8 mouse cellular contexts compared by ENCODE assay signal in the genomic region with DNA sequence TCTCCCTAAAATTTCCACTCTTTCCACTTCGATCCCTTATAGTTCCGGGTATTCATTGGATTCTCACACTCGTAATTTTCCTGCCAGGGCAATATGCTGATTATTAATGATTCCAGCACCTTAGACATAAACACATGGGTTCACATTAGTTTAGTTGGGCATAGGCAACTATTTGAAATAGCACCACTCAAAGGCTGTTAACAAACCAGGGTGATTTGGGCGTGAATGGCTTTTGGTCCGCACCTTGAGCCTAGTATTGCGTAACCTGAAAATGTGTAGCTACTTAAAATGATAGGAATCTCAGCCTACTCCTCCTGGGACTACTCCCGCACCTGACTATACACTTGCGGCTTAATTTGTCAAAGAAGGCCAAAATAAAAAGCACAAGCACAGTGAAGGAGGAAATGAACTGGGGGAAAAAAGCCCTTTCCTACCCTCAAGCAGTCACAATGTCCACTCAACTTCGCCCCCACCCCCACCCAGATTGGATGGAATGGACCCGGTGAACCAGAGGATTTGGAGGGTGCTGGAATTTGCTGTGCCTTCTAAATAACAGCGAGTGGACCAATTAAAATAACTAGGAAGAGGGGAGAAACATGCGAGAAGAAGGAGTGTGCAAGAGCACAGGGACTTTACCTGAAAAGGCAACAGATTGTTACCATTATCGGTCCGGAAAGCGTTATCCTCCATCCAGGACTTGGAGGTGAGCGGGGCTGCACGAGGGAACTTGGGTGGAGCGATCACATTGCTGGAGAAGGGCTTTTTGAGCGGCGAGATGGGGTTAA. TPM values are rescaled to one million over a fixed set of nuclear protein-coding genes. Genes with fewer than 3 reads are reported as not detected.
A peak's percentile ranks its signal among the peaks of the same experiment; 100 is the strongest.
DNase-seq lines count a peak whose midpoint lies in the region; ATAC-seq and TF ChIP-seq lines count a peak whose summit lies in the region.

No protein-coding gene starts in this region.

- DNase-seq in adrenal gland, adult 2 months, result peak; percentile 24
- no peak for DNase-seq in adrenal gland, adult 18-20 months (ENCODE audit: low spot score in 2 of 2)
- no peak for DNase-seq in CH12.LX (ENCODE audit: extremely low read depth)
- DNase-seq in kidney, postnatal 25 days, result peak; percentile 27 to 51
- peak; percentile 8 for DNase-seq in naive thymus-derived CD4-positive, alpha-beta T cell, adult 2 months (ENCODE audit: low read depth)
- no peak for DNase-seq in gastrocnemius, postnatal 10 days
- no peak for DNase-seq in urinary bladder, postnatal 36 days (ENCODE audit: low spot score in 2 of 2)

- in situ Hi-C loops in CH12.LX (cut with MboI; ENCODE audit: low pct_ligation_motif_present, low pct_unique_long_range_greater_than_20kb, low sequenced_read_pairs), result no loop called here

- WGBS in forebrain, embryonic 15.5 days, result 28% methylated on average over 20 of the region's 20 CpGs

- dilution Hi-C loops in CH12.LX (cut with MboI; ENCODE audit: extremely low pct_ligation_motif_present, extremely low pct_unique_long_range_greater_than_20kb, low sequenced_read_pairs), result no loop called here

- peak overlapping the region; percentile 46 for H3K9ac ChIP-seq in CH12.LX (ENCODE audit: insufficient read depth, low read depth)
- peak overlapping the region; percentile 74 for H3K9ac ChIP-seq in forebrain, embryonic 15.5 days (replicated peaks)

- no peak for TF ChIP-seq CTCF in CH12.LX (conservative IDR thresholded peaks at IDR 0.05 in 1 of 2, IDR thresholded peaks at IDR 0.05 in 1 of 2; ENCODE audit: low read depth in 2 of 2, low read length in 2 of 2)

- H3K36me3 ChIP-seq in CH12.LX (replicated peaks in 1 of 2; ENCODE audit: control insufficient read depth in 1 of 2, insufficient read depth in 1 of 2, low read length in 1 of 2), result no peaks in the 10 kb centered on the region
- no peaks in the 10 kb centered on the region for H3K36me3 ChIP-seq in forebrain, embryonic 15.5 days

- ATAC-seq in forebrain, embryonic 15.5 days (replicated peaks), result no peak; the same call in 1 of the 2 replicates

- no peak for TF ChIP-seq RAD21 in CH12.LX (IDR thresholded peaks at IDR 0.05; ENCODE audit: low read depth, low read length)

- peak overlapping the region; percentile 67 to 82 (median 77) for H3K4me3 ChIP-seq in CH12.LX (replicated peaks in 1 of 3; ENCODE audit: low read depth in 2 of 3, low read length in 2 of 3, poor library complexity in 1 of 3)
- peak overlapping the region; percentile 74 for H3K4me3 ChIP-seq in forebrain, embryonic 15.5 days

- no peaks in the 10 kb centered on the region for H3K9me3 ChIP-seq in CH12.LX (replicated peaks; ENCODE audit: low read length)
- H3K9me3 ChIP-seq in forebrain, embryonic 15.5 days, result no peaks in the 10 kb centered on the region

- H3K4me1 ChIP-seq in CH12.LX (ENCODE audit: control insufficient read depth in 1 of 2, insufficient read depth in 2 of 2), result peaks cover 0 to 18% of the 10 kb centered on the region in 2 experiments; a peak in 2 of 4 replicates
- H3K4me1 ChIP-seq in forebrain, embryonic 15.5 days, result peaks cover 46% of the 10 kb centered on the region

- H3K27ac ChIP-seq in CH12.LX (ENCODE audit: insufficient read depth, low read depth), result peak overlapping the region; percentile 63; the same call in 1 of the 2 replicates
- H3K27ac ChIP-seq in forebrain, embryonic 15.5 days (replicated peaks), result peak overlapping the region; percentile 94

- no peak for TF ChIP-seq POLR2A in CH12.LX (IDR thresholded peaks at IDR 0.05; ENCODE audit: low read depth, low read length)

- peaks cover 24% of the 10 kb centered on the region for H3K79me2 ChIP-seq in CH12.LX (replicated peaks; ENCODE audit: control insufficient read depth, extremely low read depth, insufficient read depth, poor library complexity, severe bottlenecking)

- no peak for TF ChIP-seq EP300 in CH12.LX (IDR thresholded peaks at IDR 0.05; ENCODE audit: low read length)

- H3K27me3 ChIP-seq in CH12.LX (replicated peaks), result peaks cover 6% of the 10 kb centered on the region
- H3K27me3 ChIP-seq in forebrain, embryonic 15.5 days, result peaks cover 9% of the 10 kb centered on the region; the same call in 1 of the 2 replicates

- H3K4me2 ChIP-seq in CH12.LX (ENCODE audit: insufficient read depth, low read depth, poor library complexity, severe bottlenecking), result peak overlapping the region; percentile 30
- peak overlapping the region; percentile 98 for H3K4me2 ChIP-seq in forebrain, embryonic 15.5 days (replicated peaks)

TF ChIP-seq in CH12.LX, 34 proteins besides CTCF, POLR2A, EP300 and RAD21:
- TF ChIP-seq NRF1 (IDR thresholded peaks at IDR 0.05; ENCODE audit: low read depth, low read length), result no peak
- 0 out of 2 replicates have a peak, but pooled peaks have one; percentile 10 for TF ChIP-seq IRF4 (IDR thresholded peaks at IDR 0.05; ENCODE audit: low read depth, low read length)
- TF ChIP-seq SIN3A (IDR thresholded peaks at IDR 0.05; ENCODE audit: low read length), result peak; percentile 30; the same call in 1 of the 2 replicates

RNA-seq across cellular contexts. Expression of gene March5, which starts 33.8 kb away (rescaled TPM):
- 100 to 1,000 TPM in 1 of 2 experiments, 10 to 100 TPM in 1; 97.0 to 117 TPM for total RNA-seq in adrenal gland, adult 2 months (2021)
- 42.9 and 77.8 TPM in 2 replicates for polyA plus RNA-seq in adrenal gland, adult 2 months (2012; rRNA removed)
- 100 to 1,000 TPM; 116 to 137 TPM for total RNA-seq in adrenal gland, adult 18-20 months (2021)
- total RNA-seq in CH12.LX (2012; rRNA removed) (111 and 137 TPM in 2 replicates), CH12.LX (2014; rRNA removed) (160 TPM in 2 replicates)
- polyA plus RNA-seq in CH12.LX (2012; ENCODE audit: insufficient read length, low read depth), result 118 and 130 TPM in 2 replicates
- 124 and 135 TPM in 2 replicates for polyA plus RNA-seq in forebrain, embryonic 15.5 days (2015; fragmentation: Nextera tagmentation; extraction: Ambion mirVana)
- 10 to 100 TPM; 56.7 to 66.6 TPM for total RNA-seq in gastrocnemius, postnatal 10 days (2021)

RNA-seq across cellular contexts. Expression of gene Cpeb3, which starts 34.9 kb away (rescaled TPM):
- 10 to 100 TPM; 17.0 to 17.2 TPM for total RNA-seq in adrenal gland, adult 2 months (2021)
- polyA plus RNA-seq in adrenal gland, adult 2 months (2012; rRNA removed), result 26.4 and 31.4 TPM in 2 replicates
- total RNA-seq in adrenal gland, adult 18-20 months (2021), result 10 to 100 TPM; 14.4 to 15.5 TPM
- total RNA-seq in CH12.LX (2012; rRNA removed) (3.0 and 3.1 TPM in 2 replicates), CH12.LX (2014; rRNA removed) (1.2 and 1.5 TPM in 2 replicates)
- polyA plus RNA-seq in CH12.LX (2012; ENCODE audit: insufficient read length, low read depth), result 1.4 and 1.5 TPM in 2 replicates
- 7.4 and 10.1 TPM in 2 replicates for polyA plus RNA-seq in forebrain, embryonic 15.5 days (2015; fragmentation: Nextera tagmentation; extraction: Ambion mirVana)
- 10 to 100 TPM; 30.4 to 32.3 TPM for total RNA-seq in gastrocnemius, postnatal 10 days (2021)

Comparison
In these comparisons a context has a peak if more than half of its experiments do, and no peak if none do; other contexts are left out.
1. DNase-seq: peak in adrenal gland, adult 2 months (single experiment), kidney, postnatal 25 days (2 of 2) and naive thymus-derived CD4-positive, alpha-beta T cell, adult 2 months (single experiment); none in adrenal gland, adult 18-20 months (0 of 2), CH12.LX (single experiment), gastrocnemius, postnatal 10 days (single experiment) and urinary bladder, postnatal 36 days (0 of 2).